Mouse (Mus musculus): ENCODE results near the gene Rps19.

- TF ChIP-seq CTCF (conservative IDR thresholded peaks at IDR 0.05 in 1 of 2, IDR thresholded peaks at IDR 0.05 in 1 of 2; ENCODE audit: low read depth in 2 of 2, low read length in 2 of 2) (no peak), POLR2A (IDR thresholded peaks at IDR 0.05; ENCODE audit: low read depth, low read length) (no peak; the same call in 1 of the 2 replicates), ZC3H11A (IDR thresholded peaks at IDR 0.05; ENCODE audit: low read depth, low read length) (no peak), EP300 (IDR thresholded peaks at IDR 0.05; ENCODE audit: low read length) (no peak), CHD2 (IDR thresholded peaks at IDR 0.05; ENCODE audit: low read length) (no peak), MAX (IDR thresholded peaks at IDR 0.05; ENCODE audit: low read length) (peak; percentile 93), E2F4 (IDR thresholded peaks at IDR 0.05; ENCODE audit: insufficient replicate concordance, low read depth, low read length) (no peak), ZKSCAN1 (IDR thresholded peaks at IDR 0.05; ENCODE audit: borderline replicate concordance, low read depth, low read length) (no peak), MXI1 (IDR thresholded peaks at IDR 0.05; ENCODE audit: low read depth, low read length) (peak; percentile 94), NELFE (IDR thresholded peaks at IDR 0.05; ENCODE audit: low read depth, low read length) (peak; percentile 17; the same call in 1 of the 2 replicates)
Measured at GRCm38 (mm10) chr7:24884693-24885291, 621 bp downstream of the Rps19 start.
